Mouse (Mus musculus): Measurements from ENCODE around the gene a.

DNA sequence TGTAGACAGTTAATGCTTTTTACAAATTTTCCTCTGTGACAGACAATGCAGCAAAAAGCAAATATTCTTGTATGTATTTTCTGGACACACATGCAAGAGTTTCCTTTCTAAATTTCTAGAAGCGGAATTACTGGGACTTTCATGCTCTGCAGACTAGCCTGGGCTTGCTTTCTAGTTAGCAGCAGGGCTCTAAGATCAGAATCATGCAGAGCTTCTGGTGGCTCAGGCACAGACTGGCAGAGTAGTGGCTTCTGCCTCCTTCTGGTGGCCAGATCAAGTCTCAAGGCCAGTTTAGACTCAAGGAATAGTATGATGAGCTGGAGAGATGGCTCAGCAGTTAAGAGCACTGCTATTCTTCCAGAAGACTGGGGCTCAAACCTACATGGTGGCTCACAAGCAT lies 32.7 kb upstream of the a start:
- TF ChIP-seq CTCF (IDR thresholded peaks at IDR 0.05; ENCODE audit: control insufficient read depth, insufficient read depth, low read length) (no peak), POLR2A (IDR thresholded peaks at IDR 0.05; ENCODE audit: borderline replicate concordance, control insufficient read depth, low read depth, low read length) (no peak)

All from bone marrow, adult 2 months (tissue).